Mouse (Mus musculus) hindbrain, embryonic 14.5 days (tissue): ENCODE data around the gene Hace1. TPM values are rescaled to one million over a fixed set of nuclear protein-coding genes. Genes with fewer than 3 reads are reported as not detected.

Experiments used
- microRNA-seq: library from miRNA; unstranded; fragments of <30 nt; microRNA quantifications from one replicate; pipeline ENCODE4, GENCODE M21; 2016
- polyA plus RNA-seq: library from polyadenylated mRNA; unstranded; fragments of >200 nt; fragmentation: Nextera tagmentation; extraction: Ambion mirVana; gene quantifications from 2 replicates; pipeline ENCODE4 v1.2.1, GENCODE M21; 2014

Hace1 gene
- polyA plus RNA-seq, 1 experiment from 2014 or later: 18.7 TPM

Small RNA genes within 50 kb of the gene (microRNA-seq; reads per million reads assigned to microRNA genes)
- not detected for gene Gm27731

Other genes with a start within 250 kb of the Hace1 start
- gene Bves, start 242.1 kb upstream of the Hace1 start, polyA plus RNA-seq: 2.4 and 2.6 TPM in 2 replicates
- gene Lin28b, start 91.4 kb upstream of the Hace1 start, polyA plus RNA-seq: 8.8 and 9.1 TPM in 2 replicates